Mouse (Mus musculus) brain, embryonic 14.5 days (tissue): ENCODE data around the gene E030018B13Rik.

ENCODE experiments used
- CTCF ChIP-seq: fragments of 200-500 bp; IDR thresholded peaks from 2 replicates; pipeline ENCODE4 v1.5.1; 2012; ENCODE audit warnings: inconsistent platforms, mild to moderate bottlenecking, moderate library complexity, borderline replicate concordance; ENCODE audit not compliant: insufficient read depth, insufficient read length; ENCODE audit errors: extremely low read depth
- POLR2A ChIP-seq: fragments of 200-500 bp; IDR thresholded peaks from 2 replicates; pipeline ENCODE4 v1.6.1; 2012; ENCODE audit warnings: mild to moderate bottlenecking, inconsistent platforms, borderline replicate concordance; ENCODE audit not compliant: poor library complexity, insufficient read depth, insufficient read length, severe bottlenecking; ENCODE audit errors: extremely low read depth

DNA sequence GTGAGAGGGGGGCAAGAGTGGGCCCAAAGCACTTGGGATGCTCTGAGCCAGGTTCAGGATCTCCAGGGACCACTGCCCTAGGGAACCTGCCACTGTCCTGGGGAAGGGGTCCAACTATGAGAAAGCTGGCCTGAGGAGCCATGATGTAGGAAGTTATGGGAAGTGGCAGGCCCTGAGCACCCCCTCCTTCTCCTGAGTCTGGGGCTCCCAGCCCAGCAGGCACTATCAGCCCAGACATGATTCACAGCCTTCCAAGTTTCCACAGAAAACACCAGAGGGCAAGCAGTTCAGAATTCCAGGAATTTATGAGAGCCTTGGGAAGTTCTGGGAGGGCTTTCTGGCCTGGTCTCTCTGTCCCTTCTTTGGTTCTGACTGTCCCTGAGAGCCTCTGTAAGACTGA is 41.0 kb upstream of the E030018B13Rik start:
- no peak for TF ChIP-seq CTCF
- no peak for TF ChIP-seq POLR2A
